Mouse (Mus musculus) stomach, postnatal 0 days (tissue): ENCODE measurements at regions not wholly inside any gene's neighbourhood (a gene's known extent, or its start where the extent isn't known, plus 50 kb on each side); places are given as distances from the start of the nearest gene placed in this dataset.

Source experiments
- ATAC-seq: fragments of 200-750 bp; cut with Nextera tagmentation; 2 replicates; pipeline ENCODE4 v1.8.0; 2017; ENCODE audit not compliant: low FRiP score, low TSS enrichment
- DNase-seq: peaks from one replicate; pipeline ENCODE4 v3.0.0-alpha.2; 2016; ENCODE audit warnings: low spot score
- H3K27ac ChIP-seq: fragments of 300-500 bp; sonication (generic); replicated peaks from 2 replicates; pipeline ENCODE4 v1.5.1; 2014; ENCODE audit warnings: mild to moderate bottlenecking, control low read depth
- H3K27me3 ChIP-seq: fragments of 300-500 bp; sonication (generic); 2 replicates; pipeline ENCODE4 v1.6.1; 2014; ENCODE audit warnings: low read length; ENCODE audit not compliant: control insufficient read depth, insufficient read depth
- H3K36me3 ChIP-seq: fragments of 300-500 bp; sonication (generic); 2 replicates; pipeline ENCODE4 v1.6.1; 2014; ENCODE audit warnings: low read length, mixed read lengths; ENCODE audit not compliant: control insufficient read depth, insufficient read depth
- H3K4me1 ChIP-seq: fragments of 300-500 bp; sonication (generic); replicated peaks from 2 replicates; pipeline ENCODE4 v1.6.1; 2014; ENCODE audit warnings: antibody characterized with exemption; ENCODE audit not compliant: control insufficient read depth, insufficient read depth
- H3K4me2 ChIP-seq: fragments of 300-500 bp; sonication (generic); replicated peaks from 2 replicates; pipeline ENCODE4 v1.6.1; 2014; ENCODE audit warnings: low read depth, mild to moderate bottlenecking, control low read depth, moderate library complexity
- H3K4me3 ChIP-seq: fragments of 300-500 bp; sonication (generic); 2 replicates; pipeline ENCODE4 v1.5.1; 2014; ENCODE audit warnings: low read depth, low read length, control low read depth
- H3K9ac ChIP-seq: fragments of 300-500 bp; sonication (generic); 2 replicates; pipeline ENCODE4 v1.6.1; 2014; ENCODE audit warnings: mild to moderate bottlenecking, low read length, control low read depth, mixed read lengths
- H3K9me3 ChIP-seq: fragments of 300-500 bp; sonication (generic); 2 replicates; pipeline ENCODE4 v1.6.1; 2016; ENCODE audit warnings: low read length; ENCODE audit not compliant: control insufficient read depth
- CTCF ChIP-seq: IDR thresholded peaks from 2 replicates; pipeline ENCODE4 v1.5.1; 2016; ENCODE audit warnings: antibody characterized with exemption, low read depth, mild to moderate bottlenecking, moderate library complexity
- EP300 ChIP-seq: optimal IDR thresholded peaks from 2 replicates; pipeline ENCODE3; 2016; ENCODE audit warnings: antibody characterized with exemption
- WGBS: fragments of 180-500 bp; shearing (Covaris S2); extraction: QIAGEN DNeasy Blood & Tissue Kit; methylation state at CpG from one replicate; pipeline ENCODE4 v1.1.7; 2014; 5-methylcytosine and 5-hydroxymethylcytosine counted together

DNA sequence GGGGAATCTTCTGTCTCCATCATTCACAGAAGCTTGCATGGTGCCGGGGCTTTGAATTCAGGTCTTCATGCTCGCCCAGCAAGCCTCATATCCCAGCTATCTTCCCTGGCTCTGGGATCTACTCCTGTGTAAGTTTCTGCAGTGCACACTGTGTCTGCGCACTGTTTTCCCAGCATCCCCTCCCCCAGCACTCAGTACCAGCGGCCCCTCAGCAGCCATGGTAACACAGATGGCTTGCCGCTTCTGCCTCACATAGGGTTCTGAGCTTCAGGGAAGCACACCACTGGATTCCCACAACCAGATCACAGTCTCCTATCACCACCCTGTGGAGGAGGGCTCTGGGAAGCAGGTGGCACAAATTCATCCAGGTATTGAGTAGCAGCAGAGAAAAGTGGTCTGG lies 187.7 kb downstream of the Sh3bp4 start:
- Histone ChIP-seq H3K4me3 (no peak overlapping the region), H3K36me3 (no peaks in the 10 kb centered on the region), H3K4me1 (no peaks in the 10 kb centered on the region), H3K9me3 (no peaks in the 10 kb centered on the region), H3K27me3 (no peaks in the 10 kb centered on the region), H3K4me2 (no peak overlapping the region), H3K27ac (no peak overlapping the region), H3K9ac (no peak overlapping the region)
- ATAC-seq (no peak), DNase-seq (no peak)
- 78% methylated on average over 5 of the region's 5 CpGs for WGBS
- TF ChIP-seq EP300 = no peak
- no peak for TF ChIP-seq CTCF

GRCm38 (mm10) chr1:89265771-89266170 lies 188.8 kb upstream of the Agap1 start:
- H3K36me3 ChIP-seq = no peaks in the 10 kb centered on the region
- TF ChIP-seq EP300 (no peak), CTCF (no peak)
- H3K27ac ChIP-seq = no peak overlapping the region
- no peak overlapping the region for H3K9ac ChIP-seq
- WGBS = 58% methylated on average over 4 of the region's 4 CpGs
- no peaks in the 10 kb centered on the region for H3K27me3 ChIP-seq
- H3K4me1 ChIP-seq = no peaks in the 10 kb centered on the region
- no peak overlapping the region for H3K4me3 ChIP-seq
- no peak for ATAC-seq
- no peak for DNase-seq
- H3K9me3 ChIP-seq = no peaks in the 10 kb centered on the region
- no peak overlapping the region for H3K4me2 ChIP-seq

DNA sequence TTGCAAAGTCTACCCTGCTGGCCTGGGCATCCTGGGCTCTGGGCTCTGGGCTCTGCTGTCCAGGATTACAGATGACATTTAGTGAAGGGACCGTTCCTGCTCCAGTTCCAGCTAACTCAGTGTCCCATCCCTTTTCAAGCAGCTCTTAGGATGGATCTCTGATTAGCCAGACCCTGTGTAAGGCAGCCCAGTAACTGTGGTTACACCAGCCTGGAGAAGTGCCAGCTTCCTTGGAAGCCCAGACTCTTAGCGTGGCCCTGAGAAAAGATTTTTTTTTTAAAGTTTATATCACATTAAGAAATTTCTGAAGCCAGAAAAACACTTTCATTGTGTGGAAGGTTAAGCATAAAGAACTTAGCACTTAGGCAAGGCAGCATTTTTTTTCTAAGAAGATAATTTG lies 185.8 kb upstream of the Agap1 start:
- Histone ChIP-seq H3K4me2 (no peak overlapping the region), H3K27ac (no peak overlapping the region), H3K9me3 (no peaks in the 10 kb centered on the region), H3K9ac (no peak overlapping the region), H3K4me1 (no peaks in the 10 kb centered on the region), H3K36me3 (no peaks in the 10 kb centered on the region), H3K27me3 (no peaks in the 10 kb centered on the region), H3K4me3 (no peak overlapping the region)
- 48% methylated on average over 2 of the region's 2 CpGs for WGBS
- no peak for DNase-seq
- TF ChIP-seq EP300 (no peak), CTCF (no peak)
- ATAC-seq = no peak

GRCm38 (mm10) chr1:89271743-89272142 lies 182.9 kb upstream of the Agap1 start:
- WGBS = 58% methylated on average over 8 of the region's 8 CpGs
- Histone ChIP-seq H3K27me3 (no peaks in the 10 kb centered on the region), H3K4me2 (no peak overlapping the region)

GRCm38 (mm10) chr1:89273021-89273420 lies 181.6 kb upstream of the Agap1 start:
- Histone ChIP-seq H3K27me3 (no peaks in the 10 kb centered on the region), H3K9me3 (no peaks in the 10 kb centered on the region), H3K36me3 (no peaks in the 10 kb centered on the region), H3K27ac (no peak overlapping the region), H3K9ac (no peak overlapping the region), H3K4me2 (no peak overlapping the region), H3K4me3 (no peak overlapping the region), H3K4me1 (no peaks in the 10 kb centered on the region)
- WGBS = 71% methylated on average over 10 of the region's 10 CpGs
- DNase-seq = no peak
- no peak for TF ChIP-seq CTCF
- no peak for TF ChIP-seq EP300
- no peak for ATAC-seq

More at GRCm38 (mm10) chr1:89271743-89272142, 182.9 kb upstream of the Agap1 start:
- Histone ChIP-seq H3K4me1 (no peaks in the 10 kb centered on the region), H3K9me3 (no peaks in the 10 kb centered on the region), H3K27ac (no peak overlapping the region), H3K4me3 (no peak overlapping the region), H3K9ac (no peak overlapping the region), H3K36me3 (no peaks in the 10 kb centered on the region)
- no peak for DNase-seq
- no peak for TF ChIP-seq CTCF
- no peak for TF ChIP-seq EP300
- no peak for ATAC-seq

GRCm38 (mm10) chr1:89273786-89274362 lies 180.7 kb upstream of the Agap1 start:
- TF ChIP-seq CTCF (no peak), EP300 (no peak)
- Histone ChIP-seq H3K4me2 (no peak overlapping the region), H3K9me3 (no peaks in the 10 kb centered on the region), H3K36me3 (no peaks in the 10 kb centered on the region), H3K27me3 (no peaks in the 10 kb centered on the region), H3K9ac (no peak overlapping the region), H3K4me3 (no peak overlapping the region), H3K4me1 (no peaks in the 10 kb centered on the region), H3K27ac (no peak overlapping the region)
- WGBS = 89% methylated on average over 10 of the region's 10 CpGs
- DNase-seq (no peak), ATAC-seq (no peak)
